9 mouse cellular contexts compared by ENCODE assay signal in genomic region chr3:65319248-65320008, GRCm38 (mm10).
DNase-seq lines count a peak whose midpoint lies in the region; ATAC-seq and TF ChIP-seq lines count a peak whose summit lies in the region.
"Had no signal": no experiment of that assay in that cellular context is flagged by ENCODE, and none has a peak within 500 bp of the region (broad histone marks: within the 10 kb centered on the region; RNA-seq: fewer than 3 reads in every experiment).

No protein-coding gene starts in this region.

- H3K27ac ChIP-seq in hindbrain, embryonic 11.5 days (ENCODE audit: low read depth, low read length), result no peak overlapping the region
- H3K27ac ChIP-seq in hindbrain, embryonic 10.5 days, result no peak overlapping the region
- no peak overlapping the region for H3K27ac ChIP-seq in stomach, postnatal 0 days (replicated peaks)

- no peaks in the 10 kb centered on the region for H3K36me3 ChIP-seq in hindbrain, embryonic 11.5 days (ENCODE audit: control insufficient read depth, insufficient read depth, low read length)
- H3K36me3 ChIP-seq in hindbrain, embryonic 10.5 days, result no peaks in the 10 kb centered on the region
- H3K36me3 ChIP-seq in stomach, postnatal 0 days (ENCODE audit: control insufficient read depth, insufficient read depth, low read length), result no peaks in the 10 kb centered on the region

- H3K27me3 ChIP-seq in hindbrain, embryonic 11.5 days (ENCODE audit: control insufficient read depth, insufficient read depth, low read length), result no peaks in the 10 kb centered on the region
- H3K27me3 ChIP-seq in hindbrain, embryonic 10.5 days (ENCODE audit: insufficient read depth, poor library complexity, severe bottlenecking), result no peaks in the 10 kb centered on the region
- H3K27me3 ChIP-seq in stomach, postnatal 0 days (ENCODE audit: control insufficient read depth, insufficient read depth, low read length), result no peaks in the 10 kb centered on the region
- H3K27me3 ChIP-seq: megakaryocyte, embryonic 14.5 days had no signal

- TF ChIP-seq CTCF in stomach, postnatal 0 days (IDR thresholded peaks at IDR 0.05; ENCODE audit: low read depth), result peak; percentile 65

- H3K9me3 ChIP-seq in hindbrain, embryonic 11.5 days (ENCODE audit: control insufficient read depth, low read length), result no peaks in the 10 kb centered on the region
- H3K9me3 ChIP-seq in hindbrain, embryonic 10.5 days, result no peaks in the 10 kb centered on the region
- H3K9me3 ChIP-seq in stomach, postnatal 0 days (ENCODE audit: control insufficient read depth, low read length), result no peaks in the 10 kb centered on the region
- H3K9me3 ChIP-seq: megakaryocyte, embryonic 14.5 days had no signal

- no peak overlapping the region for H3K4me3 ChIP-seq in hindbrain, embryonic 11.5 days (ENCODE audit: low read depth, low read length)
- H3K4me3 ChIP-seq in hindbrain, embryonic 10.5 days, result no peak overlapping the region
- H3K4me3 ChIP-seq in stomach, postnatal 0 days (ENCODE audit: low read depth, low read length), result no peak overlapping the region
- H3K4me3 ChIP-seq: megakaryocyte, embryonic 14.5 days had no signal

- peak; percentile 25 for DNase-seq in hindbrain, embryonic 11.5 days (ENCODE audit: low spot score)
- no peak for DNase-seq in hindbrain, embryonic 10.5 days (ENCODE audit: low spot score)
- peak; percentile 11 to 42 for DNase-seq in spleen, postnatal 36 days (ENCODE audit: low spot score in 2 of 2)
- no peak for DNase-seq in spleen, adult 12 weeks (ENCODE audit: low spot score)
- peak; percentile 2 for DNase-seq in embryo, embryonic 11.5 days (ENCODE audit: low read depth, low spot score)
- no peak for DNase-seq in stomach, postnatal 0 days (ENCODE audit: low spot score)
- no peak for DNase-seq in urinary bladder, adult 18-20 months (ENCODE audit: low spot score in 2 of 2)
- no peak for DNase-seq in right cerebral cortex, postnatal 36 days (ENCODE audit: low spot score in 2 of 2)

- 74% methylated on average over 7 of the region's 7 CpGs for WGBS in hindbrain, embryonic 11.5 days
- WGBS in hindbrain, embryonic 10.5 days, result 72% methylated on average over 7 of the region's 7 CpGs
- 72% methylated on average over 7 of the region's 7 CpGs for WGBS in stomach, postnatal 0 days

- no peak for TF ChIP-seq EP300 in stomach, postnatal 0 days (optimal IDR thresholded peaks at IDR 0.05)

- ATAC-seq in hindbrain, embryonic 11.5 days (ENCODE audit: low FRiP score), result no peak
- no peak for ATAC-seq in stomach, postnatal 0 days (ENCODE audit: low FRiP score, low TSS enrichment)

- no peak overlapping the region for H3K4me2 ChIP-seq in hindbrain, embryonic 11.5 days (replicated peaks; ENCODE audit: low read depth, low read length)
- no peak overlapping the region for H3K4me2 ChIP-seq in stomach, postnatal 0 days (replicated peaks; ENCODE audit: low read depth)

- no peaks in the 10 kb centered on the region for H3K4me1 ChIP-seq in hindbrain, embryonic 11.5 days (replicated peaks; ENCODE audit: control insufficient read depth, insufficient read depth, low read length)
- no peaks in the 10 kb centered on the region for H3K4me1 ChIP-seq in hindbrain, embryonic 10.5 days (replicated peaks)
- no peaks in the 10 kb centered on the region for H3K4me1 ChIP-seq in stomach, postnatal 0 days (replicated peaks; ENCODE audit: control insufficient read depth, insufficient read depth)
- H3K4me1 ChIP-seq: megakaryocyte, embryonic 14.5 days had no signal

- no peak overlapping the region for H3K9ac ChIP-seq in hindbrain, embryonic 11.5 days (ENCODE audit: low read depth, low read length)
- no peak overlapping the region for H3K9ac ChIP-seq in stomach, postnatal 0 days (ENCODE audit: low read length)

Comparison
In these comparisons a context has a peak if more than half of its experiments do, and no peak if none do; other contexts are left out.
1. DNase-seq: peak in hindbrain, embryonic 11.5 days (single experiment), spleen, postnatal 36 days (2 of 2) and embryo, embryonic 11.5 days (single experiment); none in hindbrain, embryonic 10.5 days (single experiment), spleen, adult 12 weeks (single experiment), stomach, postnatal 0 days (single experiment), urinary bladder, adult 18-20 months (0 of 2) and right cerebral cortex, postnatal 36 days (0 of 2).